Mouse (Mus musculus): Measurements from ENCODE around the gene Nrg4. TPM values are rescaled to one million over a fixed set of nuclear protein-coding genes. Genes with fewer than 3 reads are reported as not detected.
"Not testable (repeated sequence)": the region's sequence is repeated elsewhere in the genome, so short reads cannot be mapped to it uniquely, and the experiment has no call there.

Nrg4 gene
- total and polyA plus RNA-seq, 2 experiments = 5.3 to 24.2 TPM

GRCm38 (mm10) chr9:55248465-55248864, 78.2 kb downstream of the Nrg4 start:
- 85% methylated on average over 4 of the region's 4 CpGs for WGBS
- no peak overlapping the region for H3K4me3 ChIP-seq (ENCODE audit: insufficient read depth, low read depth, low read length)
- H3K36me3 ChIP-seq (ENCODE audit: control insufficient read depth, insufficient read depth, low read length) = no peaks in the 10 kb centered on the region
- no peak overlapping the region for H3K9ac ChIP-seq (ENCODE audit: low read depth, low read length)
- H3K79me2 ChIP-seq (ENCODE audit: control insufficient read depth, insufficient read depth, low read length) = no peaks in the 10 kb centered on the region; the same call in 1 of the 2 replicates
- no peaks in the 10 kb centered on the region for H3K27me3 ChIP-seq (ENCODE audit: control insufficient read depth, insufficient read depth, low read length)
- peaks cover 21% of the 10 kb centered on the region for H3K4me1 ChIP-seq (ENCODE audit: control insufficient read depth, insufficient read depth, low read length)
- H3K27ac ChIP-seq (replicated peaks; ENCODE audit: insufficient read depth, low read depth, low read length) = no peak overlapping the region
- no peak for TF ChIP-seq POLR2A (IDR thresholded peaks at IDR 0.05; ENCODE audit: extremely low read depth, insufficient read depth, low read length)
- no peak for TF ChIP-seq CTCF (IDR thresholded peaks at IDR 0.05; ENCODE audit: low read depth, low read length)
- DNase-seq (ENCODE audit: extremely low read depth, low read depth, low spot score) = no peak

- TF ChIP-seq POLR2A (IDR thresholded peaks at IDR 0.05; ENCODE audit: extremely low read depth, insufficient read depth, low read length) (no peak), CTCF (IDR thresholded peaks at IDR 0.05; ENCODE audit: low read depth, low read length) (no peak)
- Histone ChIP-seq H3K79me2 (ENCODE audit: control insufficient read depth, insufficient read depth, low read length) (no peaks in the 10 kb centered on the region; the same call in 1 of the 2 replicates), H3K4me1 (ENCODE audit: control insufficient read depth, insufficient read depth, low read length) (peaks cover 19% of the 10 kb centered on the region), H3K9ac (ENCODE audit: low read depth, low read length) (no peak overlapping the region), H3K36me3 (ENCODE audit: control insufficient read depth, insufficient read depth, low read length) (no peaks in the 10 kb centered on the region), H3K27me3 (ENCODE audit: control insufficient read depth, insufficient read depth, low read length) (no peaks in the 10 kb centered on the region), H3K27ac (replicated peaks; ENCODE audit: insufficient read depth, low read depth, low read length) (no peak overlapping the region), H3K4me3 (ENCODE audit: insufficient read depth, low read depth, low read length) (no peak overlapping the region)
- DNase-seq (ENCODE audit: extremely low read depth, low read depth, low spot score) = peak; percentile 33
- 87% methylated on average over 4 of the region's 4 CpGs for WGBS
Measured at GRCm38 (mm10) chr9:55246918-55247317, 79.7 kb downstream of the Nrg4 start.

- Histone ChIP-seq H3K27ac (replicated peaks; ENCODE audit: insufficient read depth, low read depth, low read length) (no peak overlapping the region), H3K27me3 (ENCODE audit: control insufficient read depth, insufficient read depth, low read length) (no peaks in the 10 kb centered on the region), H3K79me2 (ENCODE audit: control insufficient read depth, insufficient read depth, low read length) (no peaks in the 10 kb centered on the region; the same call in 1 of the 2 replicates), H3K4me1 (ENCODE audit: control insufficient read depth, insufficient read depth, low read length) (peaks cover 17% of the 10 kb centered on the region), H3K9ac (ENCODE audit: low read depth, low read length) (no peak overlapping the region), H3K36me3 (ENCODE audit: control insufficient read depth, insufficient read depth, low read length) (no peaks in the 10 kb centered on the region), H3K4me3 (ENCODE audit: insufficient read depth, low read depth, low read length) (no peak overlapping the region)
- DNase-seq (ENCODE audit: extremely low read depth, low read depth, low spot score) = no peak
- WGBS = 76% methylated on average over 8 of the region's 8 CpGs
- TF ChIP-seq CTCF (IDR thresholded peaks at IDR 0.05; ENCODE audit: low read depth, low read length) = no peak
- no peak for TF ChIP-seq POLR2A (IDR thresholded peaks at IDR 0.05; ENCODE audit: extremely low read depth, insufficient read depth, low read length)
Measured at GRCm38 (mm10) chr9:55246440-55246839, 80.2 kb downstream of the Nrg4 start.

- H3K36me3 ChIP-seq (ENCODE audit: control insufficient read depth, insufficient read depth, low read length); H3K9ac ChIP-seq (ENCODE audit: low read depth, low read length); H3K4me3 ChIP-seq (ENCODE audit: insufficient read depth, low read depth, low read length); H3K27ac ChIP-seq (replicated peaks; ENCODE audit: insufficient read depth, low read depth, low read length); H3K79me2 ChIP-seq (ENCODE audit: control insufficient read depth, insufficient read depth, low read length); H3K27me3 ChIP-seq (ENCODE audit: control insufficient read depth, insufficient read depth, low read length); H3K4me1 ChIP-seq (ENCODE audit: control insufficient read depth, insufficient read depth, low read length): not testable (repeated sequence)
- 62% methylated on average over 1 of the region's 1 CpGs for WGBS
- DNase-seq (ENCODE audit: extremely low read depth, low read depth, low spot score) = peak; percentile 64
Measured at GRCm38 (mm10) chr9:55245057-55245750, 81.4 kb downstream of the Nrg4 start.

GRCm38 (mm10) chr9:55244079-55244478, 82.6 kb downstream of the Nrg4 start:
- WGBS = 47% methylated on average over 3 of the region's 3 CpGs
- H3K79me2 ChIP-seq (ENCODE audit: control insufficient read depth, insufficient read depth, low read length) = no peaks in the 10 kb centered on the region; the same call in 1 of the 2 replicates
- no peak overlapping the region for H3K9ac ChIP-seq (ENCODE audit: low read depth, low read length)
- H3K36me3 ChIP-seq (ENCODE audit: control insufficient read depth, insufficient read depth, low read length) = no peaks in the 10 kb centered on the region
- no peaks in the 10 kb centered on the region for H3K27me3 ChIP-seq (ENCODE audit: control insufficient read depth, insufficient read depth, low read length)
- H3K27ac ChIP-seq (replicated peaks; ENCODE audit: insufficient read depth, low read depth, low read length) = no peak overlapping the region
- TF ChIP-seq POLR2A (IDR thresholded peaks at IDR 0.05; ENCODE audit: extremely low read depth, insufficient read depth, low read length) = no peak
- TF ChIP-seq CTCF (IDR thresholded peaks at IDR 0.05; ENCODE audit: low read depth, low read length) = no peak
- H3K4me3 ChIP-seq (ENCODE audit: insufficient read depth, low read depth, low read length) = no peak overlapping the region
- peaks cover 6% of the 10 kb centered on the region for H3K4me1 ChIP-seq (ENCODE audit: control insufficient read depth, insufficient read depth, low read length)
- DNase-seq (ENCODE audit: extremely low read depth, low read depth, low spot score) = no peak

- peak; percentile 64 for DNase-seq (ENCODE audit: extremely low read depth, low read depth, low spot score)
- WGBS = 62% methylated on average over 3 of the region's 3 CpGs
- Histone ChIP-seq H3K27me3 (ENCODE audit: control insufficient read depth, insufficient read depth, low read length) (no peaks in the 10 kb centered on the region), H3K36me3 (ENCODE audit: control insufficient read depth, insufficient read depth, low read length) (no peaks in the 10 kb centered on the region), H3K9ac (ENCODE audit: low read depth, low read length) (no peak overlapping the region), H3K4me1 (ENCODE audit: control insufficient read depth, insufficient read depth, low read length) (peaks cover 6% of the 10 kb centered on the region), H3K79me2 (ENCODE audit: control insufficient read depth, insufficient read depth, low read length) (no peaks in the 10 kb centered on the region; the same call in 1 of the 2 replicates), H3K4me3 (ENCODE audit: insufficient read depth, low read depth, low read length) (no peak overlapping the region), H3K27ac (replicated peaks; ENCODE audit: insufficient read depth, low read depth, low read length) (no peak overlapping the region)
- TF ChIP-seq CTCF (IDR thresholded peaks at IDR 0.05; ENCODE audit: low read depth, low read length) = no peak
- TF ChIP-seq POLR2A (IDR thresholded peaks at IDR 0.05; ENCODE audit: extremely low read depth, insufficient read depth, low read length) = no peak
Measured at GRCm38 (mm10) chr9:55243280-55243679, 83.4 kb downstream of the Nrg4 start.

All from liver, adult 2 months (tissue).